Mouse (Mus musculus) brain, adult 10 weeks (tissue): ENCODE data around the gene 3300002I08Rik. TPM values are rescaled to one million over a fixed set of nuclear protein-coding genes. Genes with fewer than 3 reads are reported as not detected.

Experiments used
- polyA plus RNA-seq: library from polyadenylated mRNA; stranded (reverse); fragments of 350-450 nt; fragmentation: Illumina TruSeq; extraction: RNeasy Lipid Tissue Mini Kit (QIAGEN cat#74804); gene quantifications from one replicate; pipeline ENCODE4 v1.2.3, GENCODE M21; 2015; ENCODE audit warnings: low read depth, low replicate concordance

Gene 3300002I08Rik
- polyA plus RNA-seq: 7.0 TPM

DNA sequence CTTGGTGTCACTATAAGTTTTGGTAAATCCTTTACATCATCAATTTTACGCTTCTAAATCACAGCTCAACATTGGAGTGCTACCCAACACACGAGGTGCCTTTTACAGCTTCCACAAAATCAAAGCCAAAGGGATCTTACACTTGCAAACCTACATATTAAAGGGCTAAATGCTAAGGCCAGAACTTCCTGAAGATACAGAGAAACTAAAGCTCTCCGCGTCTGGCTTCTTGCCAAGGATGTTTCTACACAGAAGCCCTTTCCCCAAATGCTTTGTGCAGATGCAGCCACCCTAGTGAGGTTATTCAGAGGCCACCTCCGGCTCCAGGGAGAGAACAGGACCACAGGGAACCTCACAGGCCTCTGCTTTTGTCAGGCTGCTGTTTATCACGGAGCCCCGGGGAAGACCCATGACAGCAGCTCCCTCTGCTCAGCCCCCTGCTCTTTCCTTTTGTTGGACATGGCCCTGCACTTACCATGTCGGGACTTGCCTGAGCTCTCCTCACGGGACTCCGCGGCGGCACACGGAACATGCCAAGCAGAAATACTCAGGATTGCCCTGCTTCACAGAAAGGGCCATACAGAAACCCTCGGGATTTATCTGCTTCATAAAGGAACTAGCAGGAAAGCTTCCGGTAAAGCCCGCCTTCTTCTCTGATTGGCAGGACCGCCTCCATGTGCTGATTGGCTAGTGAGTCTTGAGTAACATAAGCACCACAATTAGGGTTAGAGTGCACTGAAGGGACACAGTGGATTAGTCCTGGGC lies at the start of gene 3300002I08Rik:
Gene 3300002I08Rik (minus strand): TSS at position 653 of the 765 bp plus-strand sequence.

GRCm38 (mm10) chr2:150323402-150323801 lies 39.2 kb downstream of the 3300002I08Rik start, which contains the start of gene Gm10130:
Gm10130 (plus strand) TSS chr2:150323702.

Other genes with a start within 250 kb of the 3300002I08Rik start
- 11.9 TPM for gene Zfp120, start 226.1 kb downstream of the 3300002I08Rik start, polyA plus RNA-seq
- not detected for gene Gm10770, start 183.1 kb downstream of the 3300002I08Rik start, polyA plus RNA-seq
- gene Gm14139, start 181.0 kb downstream of the 3300002I08Rik start, polyA plus RNA-seq: not detected
- gene Zfp937, start 144.7 kb downstream of the 3300002I08Rik start, polyA plus RNA-seq: 5.2 TPM
- 0.83 TPM for gene Gm21994, start 107.2 kb downstream of the 3300002I08Rik start, polyA plus RNA-seq
- not detected for gene Gm14124, start 105.2 kb downstream of the 3300002I08Rik start, polyA plus RNA-seq
- not detected for gene Gm10130, start 39.1 kb downstream of the 3300002I08Rik start, polyA plus RNA-seq
- gene Zfp442, start 88.7 kb upstream of the 3300002I08Rik start, polyA plus RNA-seq: 3.9 TPM
- not detected for gene Zfp345, start 122.3 kb upstream of the 3300002I08Rik start, polyA plus RNA-seq
- not detected for gene Cst7, start 207.7 kb upstream of the 3300002I08Rik start, polyA plus RNA-seq
- 62.7 TPM for gene Apmap, start 245.8 kb upstream of the 3300002I08Rik start, polyA plus RNA-seq